Mouse (Mus musculus): Measurements from ENCODE around the gene Tfrc. TPM values are rescaled to one million over a fixed set of nuclear protein-coding genes. Genes with fewer than 3 reads are reported as not detected.
A peak's percentile ranks its signal among the peaks of the same experiment; 100 is the strongest.

Gene Tfrc
- polyA plus RNA-seq, 1 experiment from 2014 or later, result 37.0 TPM

- Histone ChIP-seq H3K4me2 (ENCODE audit: low read length) (no peak overlapping the region), H3K9ac (ENCODE audit: low read depth, low read length) (no peak overlapping the region), H3K27me3 (ENCODE audit: insufficient read depth, low read length) (no peaks in the 10 kb centered on the region), H3K4me3 (replicated peaks; ENCODE audit: low read depth, low read length) (no peak overlapping the region), H3K27ac (no peak overlapping the region), H3K9me3 (replicated peaks; ENCODE audit: low read length) (no peaks in the 10 kb centered on the region), H3K4me1 (replicated peaks; ENCODE audit: insufficient read depth, low read length) (no peaks in the 10 kb centered on the region), H3K36me3 (ENCODE audit: insufficient read depth, low read length) (peaks cover 33% of the 10 kb centered on the region)
- no peak for TF ChIP-seq CTCF (IDR thresholded peaks at IDR 0.05; ENCODE audit: low read depth)
- ATAC-seq (replicated peaks; ENCODE audit: low FRiP score, low read depth), result no peak
- no peak for DNase-seq (ENCODE audit: low spot score)
- 89% methylated on average over 6 of the region's 6 CpGs for WGBS
Measured at GRCm38 (mm10) chr16:32680806-32681205, 72.1 kb downstream of the Tfrc start.

DNA sequence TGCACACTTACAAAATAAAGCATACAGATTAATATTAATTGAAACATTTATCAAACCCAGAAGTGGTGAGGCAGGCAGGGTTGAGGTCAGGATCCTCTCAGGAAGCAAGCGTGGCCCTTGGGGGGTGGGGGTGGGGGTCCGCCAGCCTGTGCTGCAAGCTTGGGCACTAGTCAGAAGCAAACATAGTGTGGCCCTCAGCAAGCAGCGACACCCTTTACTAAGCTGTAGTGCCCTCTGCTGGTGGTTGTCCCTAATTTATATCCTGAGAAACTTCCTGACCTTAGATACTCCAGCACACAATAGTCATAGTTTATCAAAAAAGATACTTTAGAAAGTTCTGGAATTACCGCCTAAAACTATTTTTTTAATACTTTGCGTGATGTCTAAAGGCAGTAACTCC, 73.5 kb downstream of the Tfrc start:
- peak; percentile 82 for TF ChIP-seq CTCF (IDR thresholded peaks at IDR 0.05; ENCODE audit: low read depth)
- Histone ChIP-seq H3K27me3 (ENCODE audit: insufficient read depth, low read length) (no peaks in the 10 kb centered on the region), H3K9me3 (replicated peaks; ENCODE audit: low read length) (no peaks in the 10 kb centered on the region), H3K9ac (ENCODE audit: low read depth, low read length) (no peak overlapping the region), H3K4me1 (replicated peaks; ENCODE audit: insufficient read depth, low read length) (no peaks in the 10 kb centered on the region), H3K4me2 (ENCODE audit: low read length) (no peak overlapping the region), H3K4me3 (replicated peaks; ENCODE audit: low read depth, low read length) (no peak overlapping the region), H3K27ac (no peak overlapping the region), H3K36me3 (ENCODE audit: insufficient read depth, low read length) (peaks cover 23% of the 10 kb centered on the region; the same call in 1 of the 2 replicates)
- ATAC-seq (replicated peaks; ENCODE audit: low FRiP score, low read depth) (0 out of 2 replicates have a peak, but pooled peaks have one; percentile 33), DNase-seq (ENCODE audit: low spot score) (peak; percentile 92)
- 33% methylated on average over 5 of the region's 5 CpGs for WGBS

Other genes with a start within 250 kb of the Tfrc start
- not detected in 2 replicates for gene Tm4sf19, start 208.4 kb upstream of the Tfrc start, polyA plus RNA-seq (2015; fragmentation: Nextera tagmentation; extraction: Ambion mirVana)
- 40.1 and 45.1 TPM in 2 replicates for gene Tctex1d2, start 189.2 kb upstream of the Tfrc start, polyA plus RNA-seq (2015; fragmentation: Nextera tagmentation; extraction: Ambion mirVana)
- gene Pcyt1a, start 178.0 kb upstream of the Tfrc start, polyA plus RNA-seq (2015; fragmentation: Nextera tagmentation; extraction: Ambion mirVana), result 30.6 and 38.3 TPM in 2 replicates
- 4.3 TPM in 2 replicates for gene Slc51a, start 121.0 kb upstream of the Tfrc start, polyA plus RNA-seq (2015; fragmentation: Nextera tagmentation; extraction: Ambion mirVana)
- gene Zdhhc19, start 112.7 kb upstream of the Tfrc start, polyA plus RNA-seq (2015; fragmentation: Nextera tagmentation; extraction: Ambion mirVana), result 0.11 TPM in 1 of 2 replicates, not detected in the other
- gene Tnk2, start 35.0 kb downstream of the Tfrc start, polyA plus RNA-seq (2015; fragmentation: Nextera tagmentation; extraction: Ambion mirVana), result 8.4 and 8.5 TPM in 2 replicates
- gene Muc4, start 127.0 kb downstream of the Tfrc start, polyA plus RNA-seq (2015; fragmentation: Nextera tagmentation; extraction: Ambion mirVana), result 0.14 and 0.28 TPM in 2 replicates
- 15.2 and 17.2 TPM in 2 replicates for gene Muc20, start 188.5 kb downstream of the Tfrc start, polyA plus RNA-seq (2015; fragmentation: Nextera tagmentation; extraction: Ambion mirVana)
- gene Smbd1, start 201.6 kb downstream of the Tfrc start, polyA plus RNA-seq (2015; fragmentation: Nextera tagmentation; extraction: Ambion mirVana), result 0.24 and 0.28 TPM in 2 replicates